Mouse (Mus musculus) cerebellum, adult 9-10 months (tissue): Measurements from ENCODE around the gene Slc26a9.

Experiments
- DNase-seq: peaks from one replicate; pipeline ENCODE4 v3.0.0; 2022

Gene Slc26a9

GRCm38 (mm10) chr1:131737269-131737668 lies 6.6 kb upstream of the Slc26a9 start:
- DNase-seq, result peak; percentile 83

GRCm38 (mm10) chr1:131738760-131739159 lies 5.1 kb upstream of the Slc26a9 start:
- no peak for DNase-seq

- no peak for DNase-seq
Observed at GRCm38 (mm10) chr1:131739481-131740160, 4.2 kb upstream of the Slc26a9 start.

GRCm38 (mm10) chr1:131745391-131745790 lies 1.6 kb downstream of the Slc26a9 start:
- DNase-seq, result no peak

GRCm38 (mm10) chr1:131747761-131748160 lies 3.9 kb downstream of the Slc26a9 start:
- no peak for DNase-seq

GRCm38 (mm10) chr1:131748636-131749035 lies 4.8 kb downstream of the Slc26a9 start:
- no peak for DNase-seq

- DNase-seq, result no peak
Observed at GRCm38 (mm10) chr1:131749706-131750545, 6.1 kb downstream of the Slc26a9 start.

GRCm38 (mm10) chr1:131751181-131751890 lies 7.5 kb downstream of the Slc26a9 start:
- DNase-seq, result no peak

GRCm38 (mm10) chr1:131751891-131752311 lies 8.1 kb downstream of the Slc26a9 start:
- DNase-seq, result peak; percentile 78

- no peak for DNase-seq
Observed at GRCm38 (mm10) chr1:131754212-131754829, 10.5 kb downstream of the Slc26a9 start.

GRCm38 (mm10) chr1:131754916-131755315 lies 11.1 kb downstream of the Slc26a9 start:
- no peak for DNase-seq

- no peak for DNase-seq
Observed at GRCm38 (mm10) chr1:131757211-131757610, 13.4 kb downstream of the Slc26a9 start.

- DNase-seq, result no peak
Observed at GRCm38 (mm10) chr1:131758796-131759195, 15.0 kb downstream of the Slc26a9 start.

- DNase-seq, result no peak
Observed at GRCm38 (mm10) chr1:131759667-131760427, 16.0 kb downstream of the Slc26a9 start.

GRCm38 (mm10) chr1:131760428-131760820 lies 16.6 kb downstream of the Slc26a9 start:
- no peak for DNase-seq

- no peak for DNase-seq
Observed at GRCm38 (mm10) chr1:131761079-131761831, 17.4 kb downstream of the Slc26a9 start.

- no peak for DNase-seq
Observed at GRCm38 (mm10) chr1:131763683-131764082, 19.9 kb downstream of the Slc26a9 start.

GRCm38 (mm10) chr1:131764581-131765338 lies 20.9 kb downstream of the Slc26a9 start:
- DNase-seq, result no peak

- DNase-seq, result peak; percentile 77
Observed at GRCm38 (mm10) chr1:131765357-131766001, 21.7 kb downstream of the Slc26a9 start.

GRCm38 (mm10) chr1:131769296-131769695 lies 25.5 kb downstream of the Slc26a9 start:
- DNase-seq, result no peak
